Mouse (Mus musculus) gastrocnemius, postnatal 36 days (tissue): ENCODE measurements around the gene Rnaseh2b. TPM values are rescaled to one million over a fixed set of nuclear protein-coding genes. Genes with fewer than 3 reads are reported as not detected.

ENCODE experiments used
- DNase-seq, 2 experiments: peaks; one replicate each; pipeline ENCODE4 v3.0.0; 2022
- intact Hi-C: fragments of 180-260 bp; cut with DNase I; formaldehyde crosslinking; loops from one replicate; pipeline ENCODE4 v1.15.1; 2025
- total RNA-seq, 2 experiments: library from RNA; stranded (reverse); gene quantifications; 2 replicates each; pipeline ENCODE4 v1.2.3; 2021

Gene Rnaseh2b
- total RNA-seq, 2 experiments from 2014 or later = 4.5 to 5.3 TPM

- DNase-seq = no peak
- intact Hi-C loops = no loop called here
Observed at GRCm38 (mm10) chr14:62350890-62351289, 58.5 kb downstream of the Rnaseh2b start.

- intact Hi-C loops = no loop called here
Observed at GRCm38 (mm10) chr14:62353372-62353771, 61.0 kb downstream of the Rnaseh2b start.

GRCm38 (mm10) chr14:62353793-62354192, 61.4 kb downstream of the Rnaseh2b start:
- no peak for DNase-seq
- intact Hi-C loops = no loop called here

More at GRCm38 (mm10) chr14:62353372-62353771, 61.0 kb downstream of the Rnaseh2b start:
- no peak for DNase-seq

GRCm38 (mm10) chr14:62355201-62355600, 62.8 kb downstream of the Rnaseh2b start:
- DNase-seq = no peak
- intact Hi-C loops = no loop called here

GRCm38 (mm10) chr14:62361263-62361980, 69.0 kb downstream of the Rnaseh2b start:
- DNase-seq = no peak
- intact Hi-C loops = no loop called here

GRCm38 (mm10) chr14:62363774-62364173, 71.4 kb downstream of the Rnaseh2b start:
- DNase-seq = no peak
- intact Hi-C loops = no loop called here

GRCm38 (mm10) chr14:62370819-62371218, 78.4 kb downstream of the Rnaseh2b start:
- intact Hi-C loops = no loop called here
- DNase-seq = peak in 1 of 2 experiments; percentile 60

- intact Hi-C loops = no loop called here
- no peak for DNase-seq
Observed at GRCm38 (mm10) chr14:62374001-62374400, 81.6 kb downstream of the Rnaseh2b start.

- no peak for DNase-seq
- intact Hi-C loops = no loop called here
Observed at GRCm38 (mm10) chr14:62375694-62376093, 83.3 kb downstream of the Rnaseh2b start.

- no peak for DNase-seq
- intact Hi-C loops = no loop called here
Observed at GRCm38 (mm10) chr14:62376115-62376514, 83.7 kb downstream of the Rnaseh2b start.

- DNase-seq = no peak
- intact Hi-C loops = no loop called here
Observed at GRCm38 (mm10) chr14:62379391-62379790, 87.0 kb downstream of the Rnaseh2b start.

GRCm38 (mm10) chr14:62380606-62381005, 88.2 kb downstream of the Rnaseh2b start:
- no peak for DNase-seq
- intact Hi-C loops = no loop called here

- no peak for DNase-seq
- intact Hi-C loops = no loop called here
Observed at GRCm38 (mm10) chr14:62383109-62383508, 90.7 kb downstream of the Rnaseh2b start.

- intact Hi-C loops = no loop called here
- DNase-seq = no peak
Observed at GRCm38 (mm10) chr14:62383786-62384299, 91.5 kb downstream of the Rnaseh2b start.

- DNase-seq = no peak
- intact Hi-C loops = no loop called here
Observed at GRCm38 (mm10) chr14:62389064-62389728, 96.8 kb downstream of the Rnaseh2b start.

GRCm38 (mm10) chr14:62389729-62390536, 97.5 kb downstream of the Rnaseh2b start:
- no peak for DNase-seq
- intact Hi-C loops = no loop called here

GRCm38 (mm10) chr14:62392754-62393153, 100.4 kb downstream of the Rnaseh2b start:
- intact Hi-C loops = no loop called here
- DNase-seq = no peak

- no peak for DNase-seq
- intact Hi-C loops = no loop called here
Observed at GRCm38 (mm10) chr14:62395346-62395745, 103.0 kb downstream of the Rnaseh2b start.

GRCm38 (mm10) chr14:62416007-62416741, 123.8 kb downstream of the Rnaseh2b start:
- intact Hi-C loops = no loop called here
- DNase-seq = no peak

- intact Hi-C loops = no loop called here
- no peak for DNase-seq
Observed at GRCm38 (mm10) chr14:62416742-62417134, 124.3 kb downstream of the Rnaseh2b start.
